Mouse (Mus musculus): ENCODE measurements at regions not wholly inside any gene's neighbourhood (a gene's known extent, or its start where the extent isn't known, plus 50 kb on each side); places are given as distances from the start of the nearest gene placed in this dataset.

DNA sequence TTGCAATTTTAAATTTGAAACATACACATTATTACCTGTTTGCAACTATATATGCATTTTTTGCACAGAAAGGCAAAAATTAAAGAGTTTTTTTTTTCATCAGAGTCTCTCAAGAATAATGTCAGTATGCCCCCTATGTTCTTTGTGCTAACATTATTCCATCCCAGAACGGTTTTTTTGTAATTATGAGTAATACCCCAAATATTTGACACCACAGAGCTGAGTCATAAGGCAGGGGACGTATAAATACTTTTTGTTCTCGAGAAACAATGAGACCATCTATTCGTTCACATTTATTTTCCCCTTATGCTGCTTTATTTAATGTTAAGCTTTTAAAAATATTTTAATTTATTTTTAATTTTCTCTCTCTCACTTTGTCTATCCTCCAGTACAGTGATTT, 578.5 kb downstream of the Cetn3 start:
- Histone ChIP-seq H3K79me2 (ENCODE audit: control insufficient read depth, insufficient read depth) (no peaks in the 10 kb centered on the region), H3K79me3 (ENCODE audit: low read depth) (no peaks in the 10 kb centered on the region), H3K36me3 (ENCODE audit: control insufficient read depth, insufficient read depth) (no peaks in the 10 kb centered on the region), H3ac (ENCODE audit: control insufficient read depth, insufficient read length, low read depth) (no peak overlapping the region), H3K4me3 (ENCODE audit: insufficient read depth, poor library complexity, severe bottlenecking) (no peak overlapping the region), H3K27me3 (ENCODE audit: control insufficient read depth, insufficient read depth, insufficient read length) (no peaks in the 10 kb centered on the region)
- TF ChIP-seq MYOD1 (IDR thresholded peaks at IDR 0.05; ENCODE audit: control insufficient read depth, insufficient read length, low read depth) (no peak), FOSL1 (IDR thresholded peaks at IDR 0.05; ENCODE audit: insufficient read depth, low read length, poor library complexity, severe bottlenecking) (peak; percentile 70)

DNA sequence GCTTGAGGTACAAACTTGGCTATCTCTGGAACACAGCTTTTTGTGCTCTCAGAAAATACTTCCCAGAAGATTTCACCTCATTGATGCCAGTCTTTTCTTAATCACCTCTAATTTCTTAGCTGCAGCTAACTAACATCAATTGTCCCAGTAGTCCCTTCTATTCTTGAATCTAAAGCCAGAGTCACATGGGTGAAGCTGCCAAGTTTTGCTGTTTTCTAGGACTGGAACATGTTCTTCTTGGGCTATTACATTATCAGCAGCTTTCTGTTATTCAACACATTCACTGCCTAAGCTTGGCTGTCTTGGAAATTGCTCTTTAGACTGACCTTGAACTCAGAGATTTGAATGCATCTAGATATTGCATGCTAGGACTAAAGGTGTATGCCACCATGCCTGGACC, 583.9 kb downstream of the Cetn3 start:
- Histone ChIP-seq H3ac (ENCODE audit: control insufficient read depth, insufficient read length, low read depth) (no peak overlapping the region), H3K36me3 (ENCODE audit: control insufficient read depth, insufficient read depth) (no peaks in the 10 kb centered on the region), H3K79me2 (ENCODE audit: control insufficient read depth, insufficient read depth) (no peaks in the 10 kb centered on the region), H3K27me3 (ENCODE audit: control insufficient read depth, insufficient read depth, insufficient read length) (no peaks in the 10 kb centered on the region), H3K4me3 (ENCODE audit: insufficient read depth, poor library complexity, severe bottlenecking) (no peak overlapping the region), H3K79me3 (ENCODE audit: low read depth) (no peaks in the 10 kb centered on the region)
- TF ChIP-seq MYOG (IDR thresholded peaks at IDR 0.05; ENCODE audit: control insufficient read depth, extremely low read depth, insufficient read length) (no peak), MYOD1 (IDR thresholded peaks at IDR 0.05; ENCODE audit: control insufficient read depth, insufficient read length, low read depth) (no peak)

DNA sequence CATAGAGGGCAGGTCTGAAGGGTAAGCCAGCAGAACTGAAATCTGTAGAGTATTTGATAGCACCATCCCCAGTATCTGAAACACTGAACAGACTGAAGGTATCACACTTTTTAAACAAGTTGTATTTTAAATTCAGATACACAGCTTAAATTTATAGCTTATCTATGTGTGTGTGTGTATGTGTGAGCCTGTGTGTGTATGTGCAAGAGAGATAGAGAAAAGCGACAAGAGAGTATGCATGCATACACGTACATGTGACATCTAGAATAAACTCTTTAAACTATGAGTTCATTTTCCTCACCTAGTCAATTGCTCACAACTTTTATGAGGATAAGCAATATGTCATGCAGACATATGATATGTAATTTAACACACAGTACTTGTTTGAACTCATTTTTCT, 588.7 kb downstream of the Cetn3 start:
- Histone ChIP-seq H3ac (ENCODE audit: control insufficient read depth, insufficient read length, low read depth) (no peak overlapping the region), H3K79me2 (ENCODE audit: control insufficient read depth, insufficient read depth) (no peaks in the 10 kb centered on the region), H3K36me3 (ENCODE audit: control insufficient read depth, insufficient read depth) (no peaks in the 10 kb centered on the region), H3K4me3 (ENCODE audit: insufficient read depth, poor library complexity, severe bottlenecking) (no peak overlapping the region), H3K79me3 (ENCODE audit: low read depth) (no peaks in the 10 kb centered on the region), H3K27me3 (ENCODE audit: control insufficient read depth, insufficient read depth, insufficient read length) (no peaks in the 10 kb centered on the region)
- TF ChIP-seq CTCF (IDR thresholded peaks at IDR 0.05; ENCODE audit: control insufficient read depth, insufficient read depth, insufficient read length) (no peak), FOSL1 (IDR thresholded peaks at IDR 0.05; ENCODE audit: insufficient read depth, low read length, poor library complexity, severe bottlenecking) (no peak), MAX (IDR thresholded peaks at IDR 0.05) (no peak), MYOD1 (IDR thresholded peaks at IDR 0.05; ENCODE audit: control insufficient read depth, insufficient read length, low read depth) (no peak)

DNA sequence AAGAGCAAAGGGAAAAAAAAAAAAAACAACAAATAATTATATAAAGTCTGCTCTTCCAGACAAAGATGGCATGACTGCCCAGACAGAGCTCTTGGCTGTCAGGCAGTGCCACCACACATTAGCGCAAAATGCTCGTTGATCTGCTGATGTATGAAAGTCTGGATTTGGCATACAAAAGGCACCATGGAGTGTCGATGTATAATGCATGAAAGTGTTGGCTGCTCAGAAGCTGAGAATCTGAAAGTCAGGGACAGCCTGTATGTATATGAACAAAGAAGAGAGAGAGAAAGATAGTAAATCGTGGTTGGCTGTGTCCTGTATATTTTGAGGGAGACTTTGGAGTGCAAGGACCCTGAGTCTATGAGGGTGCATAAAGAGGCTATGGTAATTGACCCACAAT, 589.7 kb downstream of the Cetn3 start:
- no peaks in the 10 kb centered on the region for H3K36me3 ChIP-seq (ENCODE audit: control insufficient read depth, insufficient read depth)
- no peaks in the 10 kb centered on the region for H3K79me3 ChIP-seq (ENCODE audit: low read depth)
- H3K27me3 ChIP-seq (ENCODE audit: control insufficient read depth, insufficient read depth, insufficient read length): no peaks in the 10 kb centered on the region
- no peaks in the 10 kb centered on the region for H3K79me2 ChIP-seq (ENCODE audit: control insufficient read depth, insufficient read depth)
- no peak overlapping the region for H3ac ChIP-seq (ENCODE audit: control insufficient read depth, insufficient read length, low read depth)
- TF ChIP-seq MYOG (IDR thresholded peaks at IDR 0.05; ENCODE audit: control insufficient read depth, extremely low read depth, insufficient read length) (no peak), MYOD1 (IDR thresholded peaks at IDR 0.05; ENCODE audit: control insufficient read depth, insufficient read length, low read depth) (no peak), USF1 (IDR thresholded peaks at IDR 0.05; ENCODE audit: low read depth) (no peak), MAX (IDR thresholded peaks at IDR 0.05) (no peak), FOSL1 (IDR thresholded peaks at IDR 0.05; ENCODE audit: insufficient read depth, low read length, poor library complexity, severe bottlenecking) (no peak), CTCF (IDR thresholded peaks at IDR 0.05; ENCODE audit: control insufficient read depth, insufficient read depth, insufficient read length) (no peak)
- H3K4me3 ChIP-seq (ENCODE audit: insufficient read depth, poor library complexity, severe bottlenecking): no peak overlapping the region

DNA sequence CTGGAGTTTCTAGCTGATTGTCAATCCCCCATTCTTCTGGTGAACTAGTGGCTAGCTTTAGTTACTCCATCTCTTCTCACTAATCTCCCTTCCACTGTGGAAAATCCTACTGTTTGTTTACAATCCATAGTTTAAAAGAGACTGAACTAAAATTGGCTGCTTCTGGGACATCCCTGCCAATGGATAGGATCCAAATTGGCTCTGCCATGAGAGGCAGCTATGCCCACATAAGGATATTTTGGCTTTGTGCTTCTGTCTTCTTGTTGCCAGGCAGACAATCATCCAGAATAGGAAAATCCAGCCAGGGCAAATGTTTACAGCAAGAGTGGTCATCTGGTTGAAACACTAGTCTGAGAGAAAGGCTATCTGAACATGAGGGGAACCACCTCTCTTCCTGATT, 610.0 kb downstream of the Cetn3 start:
- no peaks in the 10 kb centered on the region for H3K79me3 ChIP-seq (ENCODE audit: low read depth)
- H3K36me3 ChIP-seq (ENCODE audit: control insufficient read depth, insufficient read depth): no peaks in the 10 kb centered on the region
- H3K79me2 ChIP-seq (ENCODE audit: control insufficient read depth, insufficient read depth): no peaks in the 10 kb centered on the region
- H3K4me3 ChIP-seq (ENCODE audit: insufficient read depth, poor library complexity, severe bottlenecking): no peak overlapping the region
- H3ac ChIP-seq (ENCODE audit: control insufficient read depth, insufficient read length, low read depth): no peak overlapping the region
- no peaks in the 10 kb centered on the region for H3K27me3 ChIP-seq (ENCODE audit: control insufficient read depth, insufficient read depth, insufficient read length)
- no peak for TF ChIP-seq FOSL1 (IDR thresholded peaks at IDR 0.05; ENCODE audit: insufficient read depth, low read length, poor library complexity, severe bottlenecking)
- TF ChIP-seq MAX (IDR thresholded peaks at IDR 0.05): no peak
- no peak for TF ChIP-seq CTCF (IDR thresholded peaks at IDR 0.05; ENCODE audit: control insufficient read depth, insufficient read depth, insufficient read length)
- no peak for TF ChIP-seq MYOD1 (IDR thresholded peaks at IDR 0.05; ENCODE audit: control insufficient read depth, insufficient read length, low read depth)
- no peak for TF ChIP-seq USF1 (IDR thresholded peaks at IDR 0.05; ENCODE audit: low read depth)
- TF ChIP-seq CEBPB (IDR thresholded peaks at IDR 0.05; ENCODE audit: low read depth): no peak
- no peak for TF ChIP-seq MYOG (IDR thresholded peaks at IDR 0.05; ENCODE audit: control insufficient read depth, extremely low read depth, insufficient read length)

DNA sequence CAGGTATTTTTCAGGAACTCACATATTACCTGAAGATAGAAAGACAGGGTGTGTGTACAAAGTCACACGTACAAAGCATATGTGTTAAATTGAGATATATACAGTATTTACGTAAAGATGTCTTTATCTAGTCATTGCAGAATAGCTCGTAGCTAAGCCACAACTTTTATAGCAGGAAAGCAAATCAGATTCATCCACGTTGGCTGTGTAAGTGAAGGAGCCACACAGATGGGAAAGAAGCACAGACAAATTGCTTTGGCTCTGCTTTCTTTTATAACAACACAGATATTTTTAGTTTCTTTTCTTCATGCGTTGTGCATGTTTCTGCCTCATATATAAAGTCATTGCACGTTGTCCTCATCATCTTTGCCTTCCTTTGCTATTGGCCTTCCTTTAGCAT, 610.6 kb downstream of the Cetn3 start:
- H3K4me3 ChIP-seq (ENCODE audit: insufficient read depth, poor library complexity, severe bottlenecking): no peak overlapping the region
- no peaks in the 10 kb centered on the region for H3K79me3 ChIP-seq (ENCODE audit: low read depth)
- TF ChIP-seq CEBPB (IDR thresholded peaks at IDR 0.05; ENCODE audit: low read depth): no peak
- TF ChIP-seq CTCF (IDR thresholded peaks at IDR 0.05; ENCODE audit: control insufficient read depth, insufficient read depth, insufficient read length): no peak
- no peaks in the 10 kb centered on the region for H3K79me2 ChIP-seq (ENCODE audit: control insufficient read depth, insufficient read depth)
- no peaks in the 10 kb centered on the region for H3K27me3 ChIP-seq (ENCODE audit: control insufficient read depth, insufficient read depth, insufficient read length)
- H3ac ChIP-seq (ENCODE audit: control insufficient read depth, insufficient read length, low read depth): no peak overlapping the region
- H3K36me3 ChIP-seq (ENCODE audit: control insufficient read depth, insufficient read depth): no peaks in the 10 kb centered on the region

All from C2C12 (cell line).